Mouse (Mus musculus) cerebellum, adult 18-20 months (tissue): ENCODE measurements around the gene Gstm7.
"Not testable (repeated sequence)": the region's sequence is repeated elsewhere in the genome, so short reads cannot be mapped to it uniquely, and the experiment has no call there.

Experiments used
- DNase-seq, 2 experiments: peaks; one replicate each; pipeline ENCODE4 v3.0.0; 2021

Gene Gstm7

DNA sequence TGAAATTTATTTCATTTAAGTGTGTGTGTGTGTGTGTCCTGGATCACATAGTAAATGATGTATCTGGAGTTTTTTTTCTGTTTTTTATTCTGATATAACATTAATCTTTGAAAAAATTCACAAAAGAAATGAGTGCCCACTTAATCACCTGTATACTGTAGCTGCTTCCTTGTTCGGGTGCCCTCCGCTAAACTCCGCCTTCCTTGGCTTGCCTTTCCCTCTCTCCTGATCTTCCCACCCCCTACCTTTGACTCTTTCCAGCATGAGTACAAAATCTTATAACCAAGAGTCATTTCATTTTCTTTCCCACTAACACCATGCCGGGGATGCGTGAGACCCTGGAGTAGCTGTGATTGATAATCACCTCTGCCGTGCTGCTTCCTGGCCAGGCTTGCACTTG is 511 bp upstream of the Gstm7 start:
- no peak for DNase-seq

DNA sequence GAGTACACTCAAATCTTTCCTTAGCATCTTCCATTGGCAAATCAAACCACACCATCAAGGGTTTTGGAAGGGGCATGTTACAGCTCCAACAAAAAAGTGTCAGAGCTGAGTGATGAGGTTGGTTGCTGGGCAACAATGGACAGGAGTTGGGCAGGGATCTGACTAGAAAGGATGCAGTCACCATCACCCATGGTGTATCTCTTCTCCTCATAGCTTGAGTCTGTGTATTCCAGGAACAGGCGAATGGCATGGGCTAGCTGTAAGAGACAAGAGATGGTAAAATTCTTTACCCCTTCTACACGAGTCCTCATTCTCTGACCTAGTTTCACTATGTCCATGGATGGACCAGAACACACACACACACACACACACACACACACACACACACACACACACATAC is 483 bp downstream of the Gstm7 start:
- DNase-seq = no peak

- no peak for DNase-seq
These were observed 1.9 kb downstream of the Gstm7 start for GRCm38 (mm10) chr3:107929731-107930130.

- no peak for DNase-seq
These were observed 2.4 kb downstream of the Gstm7 start for GRCm38 (mm10) chr3:107929243-107929642.

DNA sequence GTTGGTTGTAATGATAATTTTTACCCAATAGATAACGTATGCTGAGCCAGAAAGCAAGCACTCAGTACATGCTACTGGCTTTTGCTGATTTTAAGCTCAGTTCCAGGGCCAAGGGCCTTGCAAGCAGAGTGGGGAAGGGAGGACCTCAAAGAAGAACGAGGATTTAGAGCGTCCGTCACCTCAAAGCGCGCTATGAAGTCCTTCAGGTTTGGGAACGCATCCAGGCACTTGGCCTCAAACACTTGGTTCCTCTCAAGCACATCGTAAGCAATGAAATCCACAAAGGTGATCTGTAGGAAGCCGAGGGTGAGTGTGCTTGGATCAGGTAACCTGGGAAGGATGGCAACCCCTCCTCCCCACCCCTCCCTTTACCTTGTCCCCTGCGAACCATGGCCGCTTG is 2.9 kb downstream of the Gstm7 start:
- no peak for DNase-seq

- DNase-seq = no peak
These were observed 3.8 kb downstream of the Gstm7 start for GRCm38 (mm10) chr3:107927841-107928240.

DNA sequence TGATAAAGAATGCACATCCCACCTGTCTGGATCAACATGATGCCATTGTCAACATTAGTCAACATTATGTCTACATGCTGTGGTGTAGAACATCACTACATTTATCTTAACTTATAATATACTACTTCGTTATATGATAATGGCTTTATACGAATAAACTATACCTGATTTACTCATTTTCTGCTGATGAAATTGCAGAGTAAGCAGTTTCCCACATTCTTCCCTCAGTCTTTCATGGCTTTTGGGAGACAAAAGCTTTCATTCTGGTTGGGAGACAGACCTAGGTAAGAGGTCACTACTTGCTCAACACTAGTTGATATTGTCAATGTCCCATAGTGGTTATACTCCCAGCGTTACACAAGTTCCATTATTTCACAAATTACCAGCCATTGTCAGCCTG is 6.3 kb downstream of the Gstm7 start:
- no peak for DNase-seq

GRCm38 (mm10) chr3:107920348-107920747 is 11.3 kb downstream of the Gstm7 start:
- no peak for DNase-seq

GRCm38 (mm10) chr3:107917783-107918408 is 13.7 kb downstream of the Gstm7 start:
- DNase-seq = peak; percentile 34 to 68

- DNase-seq = no peak
These were observed 14.5 kb downstream of the Gstm7 start for GRCm38 (mm10) chr3:107917097-107917496.

DNA sequence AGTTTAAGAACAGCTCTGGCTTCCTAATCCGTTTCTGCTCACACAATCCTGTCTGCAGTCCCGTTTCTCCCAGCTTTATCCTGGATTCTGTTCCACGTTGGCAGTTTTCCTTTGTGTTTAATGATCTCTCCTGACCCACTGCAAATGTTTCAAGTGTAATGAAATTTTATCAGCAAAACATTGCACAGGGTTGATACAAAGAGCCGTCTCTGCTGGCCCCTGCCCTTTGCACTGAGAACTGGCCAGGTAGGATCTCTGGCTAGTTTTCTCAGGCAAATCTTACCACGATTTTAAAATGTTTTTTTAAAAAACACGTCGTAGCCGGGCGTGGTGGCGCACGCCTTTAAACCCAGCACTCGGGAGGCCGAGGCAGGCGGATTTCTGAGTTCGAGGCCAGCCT is 14.9 kb downstream of the Gstm7 start:
- DNase-seq = no peak

DNA sequence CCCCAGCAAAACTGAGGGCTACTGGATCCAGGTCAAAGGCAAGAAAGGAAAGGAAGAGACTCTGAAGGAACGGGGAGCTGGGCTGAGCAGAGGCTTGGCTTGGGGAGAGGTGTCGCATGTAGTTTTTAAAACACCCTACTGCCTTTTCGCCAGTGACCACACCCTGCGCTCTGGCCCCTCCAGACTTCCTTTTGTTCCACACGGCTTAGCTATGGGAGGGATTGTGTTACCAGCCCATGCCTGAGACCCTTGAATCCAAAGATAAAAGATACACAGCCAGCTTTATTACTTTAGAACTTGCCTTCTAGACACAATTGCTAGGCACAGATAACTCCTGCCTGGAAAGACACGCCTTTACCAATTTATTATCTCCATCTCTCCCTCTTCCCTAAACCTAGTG is 25.7 kb downstream of the Gstm7 start:
- no peak for DNase-seq

DNA sequence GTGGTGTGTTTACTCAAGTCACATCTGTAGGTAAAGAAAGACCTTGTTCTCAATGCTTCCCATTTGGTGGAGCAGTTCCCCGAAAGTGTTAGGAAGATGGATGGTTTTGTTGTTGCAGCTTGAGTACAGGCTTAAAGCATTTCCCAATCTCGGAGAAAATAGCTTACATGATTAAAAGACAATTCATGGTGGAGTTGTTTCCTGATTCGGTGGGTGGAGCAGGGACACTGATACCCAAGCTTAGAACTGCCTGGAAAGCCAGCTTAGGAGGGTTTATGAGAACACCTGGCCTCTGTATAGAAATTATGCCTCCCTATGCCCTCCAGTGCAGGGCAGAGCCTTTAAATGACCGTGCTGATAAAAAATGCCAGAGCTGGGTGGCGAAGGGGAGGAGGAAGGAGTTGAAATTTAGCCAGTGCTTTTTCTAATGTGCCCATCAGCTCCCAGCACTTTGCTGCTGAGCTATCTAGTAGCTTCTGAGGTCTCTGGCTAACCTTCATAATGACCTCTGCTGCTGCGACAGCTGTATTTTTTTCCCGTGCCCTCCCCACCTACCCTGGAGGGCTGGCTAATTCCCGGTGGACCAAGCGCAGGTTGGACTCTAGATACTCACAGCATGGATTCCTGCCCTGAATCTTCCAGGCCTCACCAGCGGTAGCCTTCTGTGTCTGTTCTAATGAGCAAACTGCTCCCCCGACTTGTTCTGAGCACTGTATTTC is 30.5 kb downstream of the Gstm7 start:
- DNase-seq = no peak

DNA sequence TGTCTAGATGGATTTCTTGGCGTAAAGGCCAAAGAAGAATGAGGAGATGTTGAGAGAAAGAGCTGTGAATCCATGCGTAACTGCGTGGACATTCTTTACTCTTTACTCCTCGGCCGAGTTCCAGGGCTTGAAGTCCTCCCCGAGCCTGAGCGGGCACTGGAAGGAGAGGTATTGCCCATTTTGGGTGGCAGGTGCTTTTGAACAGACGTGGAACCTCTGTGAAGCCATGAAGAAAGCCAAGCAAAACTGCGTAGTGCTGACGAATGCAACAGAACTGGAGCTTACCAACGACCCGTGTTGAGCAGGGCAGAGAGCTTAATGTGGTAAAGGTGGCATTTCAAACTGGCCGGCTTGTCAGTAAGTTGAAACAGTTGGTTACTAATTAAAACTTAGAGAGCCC is 32.9 kb downstream of the Gstm7 start:
- no peak for DNase-seq

DNA sequence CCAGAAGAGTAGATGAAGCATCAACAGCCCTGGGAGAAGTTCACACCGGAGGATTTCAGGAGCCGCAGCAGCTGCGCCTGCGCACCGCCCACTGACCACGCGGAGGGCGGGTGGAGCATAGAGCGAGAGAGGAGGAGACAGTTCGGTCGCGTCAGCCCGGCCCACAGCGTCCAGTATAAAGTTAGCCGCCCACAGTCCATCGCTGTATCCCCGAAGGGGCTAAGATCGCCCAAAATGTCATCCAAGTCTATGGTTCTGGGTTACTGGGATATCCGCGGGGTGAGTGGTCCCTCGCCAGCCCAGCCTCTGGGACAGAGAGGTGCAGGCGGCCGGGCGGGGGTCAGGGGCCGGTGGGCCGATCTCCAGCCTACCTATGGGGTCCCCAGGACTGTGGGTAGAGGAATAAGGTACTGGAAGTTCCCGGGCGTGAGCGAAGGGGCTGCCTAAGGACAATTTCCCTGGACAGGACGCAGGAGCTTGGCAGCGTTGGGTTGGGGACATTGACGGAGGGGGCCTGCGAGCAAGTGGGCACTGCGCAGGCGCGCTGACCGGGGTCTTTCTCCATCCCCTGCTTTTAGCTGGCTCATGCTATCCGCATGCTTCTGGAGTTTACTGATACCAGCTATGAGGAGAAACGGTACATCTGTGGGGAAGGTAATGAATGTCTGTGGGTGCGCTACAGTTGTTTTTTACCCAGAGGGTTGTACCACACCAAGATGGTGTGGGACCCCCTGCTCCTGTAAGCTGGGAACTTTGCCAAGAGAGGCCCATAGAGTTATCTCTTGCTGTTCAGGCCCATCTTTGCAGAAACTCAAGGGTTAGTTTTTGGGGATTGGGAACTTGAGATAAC is 35.7 kb downstream of the Gstm7 start, which contains the start of gene Gstm5:
Gene Gstm5, plus strand, starts transcription at position 102 of the 850 bp plus-strand sequence.
- DNase-seq = peak; percentile 84 to 89

GRCm38 (mm10) chr3:107895194-107895719 is 36.4 kb downstream of the Gstm7 start:
- DNase-seq = no peak

- not testable (repeated sequence) for DNase-seq
These were observed 42.4 kb downstream of the Gstm7 start for GRCm38 (mm10) chr3:107889236-107889635.

DNA sequence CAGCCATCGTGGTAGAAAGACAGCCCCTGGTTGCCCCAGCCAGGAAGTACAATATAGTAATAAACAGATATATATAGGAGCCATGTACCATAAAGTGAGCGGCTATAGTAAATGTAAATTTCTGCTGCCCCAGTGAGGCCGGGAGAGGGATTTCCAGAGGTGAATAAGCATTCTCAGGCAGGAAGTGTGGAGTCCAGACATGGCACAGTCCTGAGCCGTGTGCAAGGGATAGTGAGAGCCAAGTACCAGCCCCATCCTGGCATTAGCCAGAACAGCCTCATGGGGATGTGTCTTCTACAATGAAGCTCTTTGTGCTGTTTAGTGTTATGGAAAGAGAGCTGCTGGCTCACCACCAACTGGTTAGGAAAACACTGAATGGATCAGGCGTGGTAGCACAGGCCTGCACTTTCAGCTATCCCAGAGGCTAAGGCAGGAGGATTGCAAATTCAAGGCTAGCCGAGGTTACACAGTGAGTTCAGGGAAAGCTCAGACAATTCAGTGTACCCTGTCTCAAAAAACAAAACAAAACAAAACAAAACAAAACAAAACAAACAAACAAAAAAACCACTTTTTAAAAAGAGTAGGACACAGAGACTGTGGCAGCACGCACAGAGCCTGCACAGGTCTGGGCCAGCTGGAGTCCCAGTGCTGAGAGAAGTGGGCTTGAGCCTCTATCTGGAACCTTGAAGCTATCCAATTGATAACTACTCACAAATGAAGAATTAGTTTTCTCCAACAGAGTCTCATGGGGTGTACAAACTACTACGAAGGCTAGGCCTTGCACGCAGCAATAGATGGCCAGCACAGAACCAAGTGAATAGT is 43.7 kb downstream of the Gstm7 start:
- peak; percentile 17 to 31 for DNase-seq

- DNase-seq = no peak
These were observed 53.6 kb downstream of the Gstm7 start for GRCm38 (mm10) chr3:107877747-107878736.

DNA sequence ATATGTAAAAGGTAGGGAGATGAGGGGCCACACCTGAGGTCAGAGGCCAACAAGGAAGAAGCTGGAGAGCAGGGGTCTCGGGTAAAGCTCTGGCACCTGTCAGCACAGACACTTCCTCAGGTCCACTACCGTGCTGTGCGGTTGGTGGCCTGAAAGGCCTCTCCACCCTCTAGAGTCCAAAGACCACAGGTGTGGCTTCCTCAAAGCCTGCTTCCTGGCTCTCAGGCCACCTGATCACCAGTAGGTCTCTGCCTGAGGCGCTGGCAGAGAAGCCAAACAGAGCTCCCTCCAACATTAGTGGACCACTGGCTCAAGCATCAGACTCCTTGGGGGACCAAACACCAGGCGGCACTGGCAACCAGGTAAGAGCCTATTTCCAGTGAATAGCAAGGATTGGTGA is 54.6 kb downstream of the Gstm7 start, which contains the start of gene Eps8l3:
Gene Eps8l3, plus strand, starts transcription at position 225 of the 400 bp plus-strand sequence.
- DNase-seq = no peak
